Mouse (Mus musculus) neural tube, embryonic 14.5 days (tissue): ENCODE results near the gene Rgs7bp. TPM values are rescaled to one million over a fixed set of nuclear protein-coding genes. Genes with fewer than 3 reads are reported as not detected.

Experiments
- polyA plus RNA-seq: library from polyadenylated mRNA; unstranded; fragments of >200 nt; fragmentation: Nextera tagmentation; extraction: Ambion mirVana; gene quantifications from 2 replicates; pipeline ENCODE4 v1.2.1, GENCODE M21; 2014

The Rgs7bp gene
- polyA plus RNA-seq, 1 experiment from 2014 or later, result 10.6 TPM

Other genes starting within 250 kb of the Rgs7bp start
- gene Cwc27, start 237.8 kb downstream of the Rgs7bp start, polyA plus RNA-seq, result 25.0 and 26.4 TPM in 2 replicates
- gene Shisal2b, start 191.0 kb downstream of the Rgs7bp start, polyA plus RNA-seq, result 1.6 and 2.0 TPM in 2 replicates
- gene 4933425L06Rik, start 27.2 kb upstream of the Rgs7bp start, polyA plus RNA-seq, result not detected in 2 replicates
- 29.3 and 36.9 TPM in 2 replicates for gene Rnf180, start 239.9 kb upstream of the Rgs7bp start, polyA plus RNA-seq